Mouse (Mus musculus): ENCODE results near the gene 1700056E22Rik. TPM values are rescaled to one million over a fixed set of nuclear protein-coding genes. Genes with fewer than 3 reads are reported as not detected.

1700056E22Rik gene
- polyA plus RNA-seq, 1 experiment from 2014 or later, result 1.1 TPM

Other genes with a start within 250 kb of the 1700056E22Rik start
- gene Dusp10, start 21.0 kb downstream of the 1700056E22Rik start, polyA plus RNA-seq (2015; fragmentation: Nextera tagmentation; extraction: Ambion mirVana), result 6.7 and 7.8 TPM in 2 replicates